Mouse (Mus musculus) G1E (cell line): ENCODE results near the gene Fggy.

Source experiments
- CTCF ChIP-seq: IDR thresholded peaks from 2 replicates; pipeline ENCODE4 v1.5.1; 2012; ENCODE audit warnings: low read depth, low read length, inconsistent platforms, mixed read lengths
- GATA1 ChIP-seq: IDR thresholded peaks from 2 replicates; pipeline ENCODE4 v1.6.1; 2012; ENCODE audit warnings: borderline replicate concordance, low read length, inconsistent platforms, mixed read lengths
- GATA2 ChIP-seq: IDR thresholded peaks from 2 replicates; pipeline ENCODE4 v1.6.1; 2012; ENCODE audit warnings: low read depth, low read length, inconsistent platforms, borderline replicate concordance
- POLR2AphosphoS5 ChIP-seq: IDR thresholded peaks from 2 replicates; pipeline ENCODE4 v1.6.1; 2012; ENCODE audit warnings: low read depth, low read length, inconsistent platforms; ENCODE audit not compliant: insufficient replicate concordance

- TF ChIP-seq POLR2AphosphoS5 (no peak), CTCF (no peak), GATA2 (no peak), GATA1 (no peak)
Measured at GRCm38 (mm10) chr4:95716137-95716536, 158.8 kb downstream of the Fggy start.
